Mouse (Mus musculus) hematopoietic stem cell, adult 5-6 weeks (primary cell): ENCODE data around the gene Amh. TPM values are rescaled to one million over a fixed set of nuclear protein-coding genes. Genes with fewer than 3 reads are reported as not detected.

Experiments used
- ATAC-seq, 2 experiments: fragments of 125-278 bp in 1 of 2; replicated peaks in 1 of 2; 2 replicates each; pipeline ENCODE4 v1.8.0; 2016 to 2017; ENCODE audit warnings: inconsistent platforms in 2 of 2, mild to moderate bottlenecking in 2 of 2, moderate number of reproducible peaks in 2 of 2, low read depth in 1 of 2, moderate TSS enrichment in 1 of 2; ENCODE audit not compliant: low FRiP score in 2 of 2, poor library complexity in 2 of 2, severe bottlenecking in 2 of 2, insufficient read depth in 1 of 2, low TSS enrichment in 1 of 2
- total RNA-seq: library from RNA; stranded (forward); fragments of 172-1452, 232-1000 nt; gene quantifications from 2 replicates; pipeline ENCODE4 v1.2.3, GENCODE M21; 2017

Amh gene
- total RNA-seq: 0.15 TPM in 1 of 2 replicates, not detected in the other

- ATAC-seq: no peak
These were observed at the start of gene Amh for GRCm38 (mm10) chr10:80804916-80805315. Amh (plus strand) TSS chr10:80805243.

GRCm38 (mm10) chr10:80755291-80756015, 49.6 kb upstream of the Amh start:
- no peak for ATAC-seq

- ATAC-seq: no peak
These were observed 48.9 kb upstream of the Amh start for GRCm38 (mm10) chr10:80756099-80756498.

- ATAC-seq: no peak
These were observed 48.5 kb upstream of the Amh start for GRCm38 (mm10) chr10:80756509-80756908.

GRCm38 (mm10) chr10:80756967-80757366, 48.1 kb upstream of the Amh start:
- no peak for ATAC-seq

GRCm38 (mm10) chr10:80757717-80758116, 47.3 kb upstream of the Amh start:
- ATAC-seq: peak; percentile 65 to 81

GRCm38 (mm10) chr10:80758651-80759050, 46.4 kb upstream of the Amh start:
- ATAC-seq: no peak

- ATAC-seq: no peak
These were observed 44.2 kb upstream of the Amh start for GRCm38 (mm10) chr10:80760596-80761524.

- no peak for ATAC-seq
These were observed 43.2 kb upstream of the Amh start for GRCm38 (mm10) chr10:80761821-80762220.

- peak in 1 of 2 experiments; percentile 27; a peak in 1 of 4 replicates for ATAC-seq
These were observed 41.5 kb upstream of the Amh start for GRCm38 (mm10) chr10:80763502-80763901.

- no peak for ATAC-seq
These were observed 39.3 kb upstream of the Amh start for GRCm38 (mm10) chr10:80765746-80766145.

- no peak for ATAC-seq
These were observed 38.8 kb upstream of the Amh start for GRCm38 (mm10) chr10:80766161-80766815.

GRCm38 (mm10) chr10:80768365-80768764, 36.7 kb upstream of the Amh start:
- ATAC-seq: no peak

- no peak for ATAC-seq
These were observed 31.2 kb upstream of the Amh start for GRCm38 (mm10) chr10:80773816-80774215.

- ATAC-seq: peak; percentile 77 to 91
These were observed 30.5 kb upstream of the Amh start for GRCm38 (mm10) chr10:80774549-80774948.

GRCm38 (mm10) chr10:80774981-80775380, 30.1 kb upstream of the Amh start:
- no peak for ATAC-seq

- no peak for ATAC-seq
These were observed 29.3 kb upstream of the Amh start for GRCm38 (mm10) chr10:80775731-80776130.

- ATAC-seq: no peak
These were observed 28.6 kb upstream of the Amh start for GRCm38 (mm10) chr10:80776358-80776869.
